Mouse (Mus musculus) thymus, adult 2 months (tissue): ENCODE results near the gene Hal. TPM values are rescaled to one million over a fixed set of nuclear protein-coding genes. Genes with fewer than 3 reads are reported as not detected.

Experiments
- DNase-seq: peaks from one replicate; pipeline ENCODE4 v3.0.0; 2021
- H3K27ac ChIP-seq: fragments of 200-500 bp; 2 replicates; pipeline ENCODE4 v1.5.1; 2012; ENCODE audit warnings: low read length, control low read depth; ENCODE audit not compliant: control insufficient read depth, insufficient read depth
- H3K27me3 ChIP-seq: fragments of 200-500 bp; 2 replicates; pipeline ENCODE4 v1.6.1; 2012; ENCODE audit warnings: mild to moderate bottlenecking, low read length, moderate library complexity, mixed read lengths; ENCODE audit not compliant: control insufficient read depth, insufficient read depth
- H3K36me3 ChIP-seq: fragments of 200-500 bp; 2 replicates; pipeline ENCODE4 v1.6.1; 2012; ENCODE audit warnings: mild to moderate bottlenecking, low read length, moderate library complexity; ENCODE audit not compliant: control insufficient read depth, insufficient read depth
- H3K4me1 ChIP-seq: fragments of 200-500 bp; replicated peaks from 2 replicates; pipeline ENCODE4 v1.6.1; 2012; ENCODE audit warnings: low read length; ENCODE audit not compliant: control insufficient read depth, insufficient read depth
- H3K4me3 ChIP-seq: fragments of 200-500 bp; 2 replicates; pipeline ENCODE4 v1.5.1; 2012; ENCODE audit warnings: mild to moderate bottlenecking, low read length, control low read depth, moderate library complexity; ENCODE audit not compliant: control insufficient read depth, insufficient read depth
- CTCF ChIP-seq: fragments of 200-500 bp; IDR thresholded peaks from 2 replicates; pipeline ENCODE4 v1.5.1; 2012; ENCODE audit warnings: mild to moderate bottlenecking, control low read depth, low read length, moderate library complexity, borderline replicate concordance; ENCODE audit not compliant: control insufficient read depth, poor library complexity, insufficient read depth; ENCODE audit errors: extremely low read depth
- POLR2A ChIP-seq: fragments of 200-500 bp; IDR thresholded peaks from 2 replicates; pipeline ENCODE4 v1.6.1; 2012; ENCODE audit warnings: mild to moderate bottlenecking, low read length, control low read depth, moderate library complexity; ENCODE audit not compliant: control insufficient read depth, poor library complexity, insufficient read depth; ENCODE audit errors: extremely low read depth
- WGBS: fragments of 180-500 bp; shearing (Covaris S2); methylation state at CpG from one replicate; pipeline ENCODE4 v1.1.7; 2018; 5-methylcytosine and 5-hydroxymethylcytosine counted together
- polyA plus RNA-seq: library from polyadenylated mRNA; depleted of rRNA; stranded (reverse); fragments of >200 nt; gene quantifications from 2 replicates; pipeline ENCODE4 v1.2.3, GENCODE M21; 2012

The Hal gene
- polyA plus RNA-seq, 1 experiment: 3.7 TPM

GRCm38 (mm10) chr10:93485055-93485691, 3.4 kb upstream of the Hal start:
- TF ChIP-seq CTCF (peak; percentile 59; the same call in 1 of the 2 replicates), POLR2A (no peak)
- no peaks in the 10 kb centered on the region for H3K4me1 ChIP-seq
- H3K27ac ChIP-seq: no peak overlapping the region
- peaks cover 42% of the 10 kb centered on the region for H3K36me3 ChIP-seq
- no peak overlapping the region for H3K4me3 ChIP-seq
- WGBS: 95% methylated on average over 8 of the region's 8 CpGs
- no peaks in the 10 kb centered on the region for H3K27me3 ChIP-seq
- peak; percentile 45 for DNase-seq

- Histone ChIP-seq H3K4me3 (no peak overlapping the region), H3K27ac (no peak overlapping the region), H3K27me3 (no peaks in the 10 kb centered on the region), H3K4me1 (no peaks in the 10 kb centered on the region), H3K36me3 (peaks cover 27% of the 10 kb centered on the region)
- TF ChIP-seq CTCF (no peak), POLR2A (no peak)
- DNase-seq: no peak
- 34% methylated on average over 4 of the region's 4 CpGs for WGBS
Observed at GRCm38 (mm10) chr10:93486622-93487021, 1.9 kb upstream of the Hal start.

DNA sequence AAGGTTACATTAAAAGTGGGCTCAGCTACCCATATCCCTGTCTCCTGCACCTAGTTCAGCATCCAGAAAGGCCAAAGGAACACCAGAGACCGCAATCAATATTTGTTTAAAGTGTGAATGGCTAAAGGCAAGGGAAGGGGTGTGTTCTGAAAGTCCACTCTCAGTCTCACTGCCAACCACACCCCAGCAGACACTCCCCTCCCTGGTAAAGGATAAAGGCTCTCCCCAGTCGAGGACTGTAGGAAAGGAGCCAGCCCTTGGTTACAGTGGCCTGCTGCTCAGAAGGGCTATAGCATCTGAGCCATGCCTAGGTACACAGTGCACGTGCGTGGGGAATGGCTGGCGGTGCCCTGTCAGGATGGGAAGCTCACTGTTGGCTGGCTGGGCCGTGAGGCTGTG, 259 bp downstream of the Hal start:
- 92% methylated on average over 6 of the region's 6 CpGs for WGBS
- TF ChIP-seq CTCF (no peak), POLR2A (no peak)
- no peak for DNase-seq
- H3K27ac ChIP-seq: no peak overlapping the region
- H3K36me3 ChIP-seq: peaks cover 6% of the 10 kb centered on the region
- no peak overlapping the region for H3K4me3 ChIP-seq
- no peaks in the 10 kb centered on the region for H3K4me1 ChIP-seq
- no peaks in the 10 kb centered on the region for H3K27me3 ChIP-seq

DNA sequence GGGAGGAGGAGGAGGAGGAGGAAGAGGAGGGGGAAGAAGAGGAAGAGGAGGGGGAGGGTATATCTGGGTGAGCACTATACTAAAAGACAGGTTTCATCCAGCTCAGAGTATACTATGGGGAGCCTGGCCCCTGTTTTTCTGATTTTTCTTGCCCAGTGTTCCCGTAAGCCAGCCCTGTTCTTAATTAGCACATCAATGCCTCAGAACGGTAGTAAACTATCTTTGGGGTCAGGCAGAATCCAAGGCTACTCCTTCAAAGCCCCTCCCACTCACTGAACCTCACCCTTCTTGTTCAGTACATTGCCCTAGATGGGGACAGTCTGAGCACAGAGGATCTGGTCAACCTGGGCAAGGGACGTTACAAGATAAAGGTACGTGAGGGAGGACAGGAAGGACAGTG, 1.9 kb downstream of the Hal start:
- Histone ChIP-seq H3K4me3 (no peak overlapping the region), H3K27ac (no peak overlapping the region), H3K4me1 (no peaks in the 10 kb centered on the region), H3K27me3 (no peaks in the 10 kb centered on the region), H3K36me3 (no peaks in the 10 kb centered on the region)
- no peak for DNase-seq
- WGBS: 90% methylated on average over 4 of the region's 4 CpGs
- TF ChIP-seq CTCF (no peak), POLR2A (no peak)

DNA sequence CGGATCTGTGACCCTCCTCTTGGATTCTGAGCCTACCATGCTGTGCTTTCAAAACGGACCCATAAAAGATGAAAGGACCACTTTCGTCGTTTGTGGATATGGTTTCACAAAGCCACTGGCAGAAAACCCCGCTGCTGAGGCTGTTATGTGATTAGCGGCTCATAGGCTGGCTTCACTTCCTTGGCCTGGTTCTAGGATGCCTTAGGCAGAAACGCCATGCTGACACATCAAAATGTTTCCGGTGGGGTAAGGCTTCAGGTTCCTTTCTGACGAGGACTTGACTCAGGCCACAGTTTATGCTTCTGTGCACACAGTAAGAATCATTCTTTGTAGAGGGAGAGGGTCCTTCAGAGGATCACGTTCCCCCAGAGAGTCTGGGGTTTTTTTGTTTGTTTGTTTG, 12.3 kb downstream of the Hal start:
- Histone ChIP-seq H3K4me1 (peaks cover 7% of the 10 kb centered on the region; the same call in 1 of the 2 replicates), H3K36me3 (no peaks in the 10 kb centered on the region), H3K27me3 (no peaks in the 10 kb centered on the region), H3K27ac (no peak overlapping the region), H3K4me3 (no peak overlapping the region)
- WGBS: 32% methylated on average over 10 of the region's 10 CpGs
- DNase-seq: no peak
- TF ChIP-seq POLR2A (no peak), CTCF (no peak)

DNA sequence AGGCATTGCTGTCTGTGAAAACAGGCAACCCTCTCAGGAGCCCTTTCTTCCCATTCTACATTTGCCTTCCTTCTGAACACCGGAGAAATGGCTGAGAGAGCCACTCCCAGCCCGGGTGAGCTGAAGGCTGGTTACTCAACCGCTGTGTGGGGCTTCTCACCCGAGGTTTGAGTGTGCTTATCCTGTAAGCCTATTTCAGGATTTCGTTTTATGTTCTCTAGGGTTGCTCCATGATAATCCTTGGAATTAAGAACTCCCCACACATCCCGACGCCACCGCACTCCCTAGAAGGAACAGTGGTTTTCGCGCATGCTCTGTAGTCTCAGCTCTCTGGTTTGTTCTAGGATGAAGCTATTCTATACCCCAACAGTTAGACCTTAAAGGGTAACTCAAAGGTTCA, 12.8 kb downstream of the Hal start:
- DNase-seq: no peak
- no peak for TF ChIP-seq POLR2A
- no peak for TF ChIP-seq CTCF
- Histone ChIP-seq H3K4me3 (no peak overlapping the region), H3K27ac (no peak overlapping the region), H3K36me3 (no peaks in the 10 kb centered on the region), H3K4me1 (peaks cover 7% of the 10 kb centered on the region; the same call in 1 of the 2 replicates), H3K27me3 (no peaks in the 10 kb centered on the region)
- 96% methylated on average over 10 of the region's 10 CpGs for WGBS
